Mouse (Mus musculus): ENCODE measurements at regions not wholly inside any gene's neighbourhood (a gene's known extent, or its start where the extent isn't known, plus 50 kb on each side); places are given as distances from the start of the nearest gene placed in this dataset.

DNA sequence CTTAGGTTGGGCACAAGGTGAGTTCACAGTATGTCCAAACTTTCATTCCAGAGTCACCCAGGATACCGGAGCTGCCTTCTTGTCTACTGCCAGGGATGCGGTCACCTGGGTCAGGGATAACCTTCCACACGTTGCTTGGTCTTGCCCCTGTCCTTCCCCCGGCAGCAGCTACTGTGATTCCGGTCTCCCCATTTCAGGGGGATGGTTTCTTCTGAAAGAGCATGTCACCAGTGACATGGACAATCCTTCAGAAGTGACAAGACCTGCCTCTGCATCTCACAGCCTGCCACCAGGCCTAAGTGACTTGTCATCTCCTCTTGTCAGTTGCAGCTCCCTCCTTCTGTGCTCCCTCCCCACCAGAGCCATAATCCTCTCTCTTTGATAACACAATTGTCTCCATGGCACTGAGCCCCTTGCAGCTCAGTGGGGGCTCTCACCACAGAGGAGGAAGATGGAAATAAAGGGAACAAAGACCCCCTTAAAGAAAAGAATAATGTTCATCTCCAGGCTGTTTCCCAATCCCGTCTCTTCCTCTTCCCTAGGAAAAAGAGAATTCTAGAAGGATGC lies 234.9 kb upstream of the 4931429L15Rik start:
- ATAC-seq (replicated peaks; ENCODE audit: poor library complexity, severe bottlenecking): no peak

DNA sequence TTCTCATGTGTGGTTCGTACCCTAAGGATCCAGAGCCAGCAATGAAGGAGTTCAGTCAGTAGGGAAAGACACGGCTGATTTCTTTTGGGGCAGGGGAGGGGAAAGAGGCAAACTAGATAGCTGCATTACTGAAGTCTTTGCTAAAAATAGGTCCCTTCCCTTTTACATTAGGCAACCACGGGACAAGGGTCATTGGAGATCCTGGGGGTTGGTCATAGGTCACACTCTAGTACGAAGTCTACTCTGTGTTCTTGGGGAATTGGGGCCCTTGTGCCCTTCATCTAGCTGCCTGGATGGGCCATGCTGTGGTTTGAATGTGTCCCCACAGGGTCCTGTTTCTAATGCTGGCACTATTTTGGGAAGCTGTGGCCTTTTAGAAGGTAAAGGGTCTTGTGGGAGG lies 229.6 kb upstream of the 4931429L15Rik start:
- ATAC-seq (replicated peaks; ENCODE audit: poor library complexity, severe bottlenecking): no peak

DNA sequence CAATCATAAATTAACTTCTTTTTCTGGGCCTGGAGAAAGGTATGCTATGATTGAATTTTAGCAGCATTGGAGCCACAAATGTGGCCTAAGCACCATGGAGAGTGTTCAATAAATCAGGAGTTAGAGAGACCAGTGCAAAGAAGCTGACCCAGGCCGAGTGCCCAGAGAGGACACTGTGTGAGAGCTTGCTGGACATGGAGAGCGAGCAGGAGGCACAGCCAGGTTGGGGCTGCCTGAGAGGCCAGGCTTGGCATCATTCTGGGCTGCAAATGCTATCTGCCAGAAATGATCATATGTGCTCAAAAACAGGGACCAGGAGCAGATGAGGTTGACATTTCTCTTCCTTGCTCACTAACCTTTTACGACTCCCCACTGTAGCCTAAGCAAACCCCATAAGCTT lies 224.5 kb upstream of the 4931429L15Rik start:
- no peak for ATAC-seq (replicated peaks; ENCODE audit: poor library complexity, severe bottlenecking)

DNA sequence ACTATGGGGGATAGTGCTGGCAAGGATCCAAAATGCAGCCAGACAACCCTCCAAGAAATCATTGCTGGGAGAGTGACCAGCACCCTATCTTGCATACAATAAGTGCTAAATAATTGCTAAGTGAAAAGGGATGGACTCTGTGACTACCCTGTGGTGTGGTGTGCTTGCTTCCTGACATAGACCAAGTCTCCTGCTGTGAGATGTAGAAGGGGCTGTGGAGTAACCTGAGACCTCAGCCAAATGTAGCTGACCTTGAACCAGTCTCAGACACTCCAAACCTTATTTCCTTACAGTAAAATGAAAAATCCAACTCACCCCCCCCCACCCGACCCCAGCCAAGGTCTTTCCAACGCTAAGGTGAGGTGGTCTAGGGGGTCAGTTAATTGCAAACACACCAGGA lies 221.2 kb upstream of the 4931429L15Rik start:
- no peak for ATAC-seq (replicated peaks; ENCODE audit: poor library complexity, severe bottlenecking)

DNA sequence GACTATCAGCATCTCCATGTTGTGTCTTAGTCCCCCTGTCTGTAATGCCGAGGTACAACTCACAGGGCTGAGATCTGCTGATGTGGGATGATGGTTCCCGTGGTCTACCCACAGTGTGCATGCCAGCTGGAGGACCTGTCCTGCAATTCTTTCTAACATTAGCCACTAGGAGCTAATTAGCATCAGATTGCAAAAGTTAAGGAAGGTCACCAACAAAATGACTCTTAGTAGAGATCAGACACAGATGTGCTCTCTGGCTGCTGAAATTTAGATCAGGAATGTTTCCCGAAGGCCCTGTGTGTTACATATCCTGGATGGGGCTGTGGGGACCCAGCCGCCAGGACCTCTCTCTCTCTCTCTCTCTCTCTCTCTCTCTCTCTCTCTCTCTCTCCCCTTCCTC lies 218.8 kb upstream of the 4931429L15Rik start:
- no peak for ATAC-seq (replicated peaks; ENCODE audit: poor library complexity, severe bottlenecking)

DNA sequence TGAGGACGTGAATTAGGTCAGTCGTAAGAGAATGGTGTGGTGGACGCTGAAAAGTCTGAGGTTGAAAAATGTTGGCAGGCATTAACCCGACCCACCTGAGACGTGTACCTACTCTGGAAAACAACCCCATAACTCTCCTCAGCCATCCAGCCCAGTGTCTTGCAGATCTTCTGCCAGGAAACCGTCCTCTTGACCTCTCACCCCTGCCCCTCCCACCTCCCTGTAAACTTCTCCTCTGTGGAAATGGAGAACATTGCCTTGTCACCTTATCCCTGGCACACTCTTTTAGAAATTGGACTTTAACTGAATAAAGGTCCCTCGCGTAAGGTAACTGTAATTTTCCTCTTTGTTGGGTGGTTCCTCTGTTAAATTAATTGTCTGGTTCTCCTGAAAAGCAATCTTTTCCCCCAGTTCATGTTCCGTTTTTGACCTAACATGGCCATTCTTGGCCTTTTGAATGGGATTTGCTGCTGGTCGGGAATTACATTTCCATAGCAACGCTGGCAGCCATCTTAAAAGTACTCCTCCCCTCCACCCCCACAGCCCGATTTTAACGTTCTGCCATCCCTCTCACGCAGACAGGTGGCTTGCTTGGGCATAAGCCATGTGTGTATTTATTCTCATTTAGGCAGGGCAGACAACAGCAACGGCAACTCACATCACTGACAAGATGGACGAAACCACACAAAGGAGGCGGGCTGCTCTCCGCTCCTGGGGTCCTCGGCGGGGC lies 196.8 kb upstream of the 4931429L15Rik start:
- no peak for ATAC-seq (replicated peaks; ENCODE audit: poor library complexity, severe bottlenecking)

DNA sequence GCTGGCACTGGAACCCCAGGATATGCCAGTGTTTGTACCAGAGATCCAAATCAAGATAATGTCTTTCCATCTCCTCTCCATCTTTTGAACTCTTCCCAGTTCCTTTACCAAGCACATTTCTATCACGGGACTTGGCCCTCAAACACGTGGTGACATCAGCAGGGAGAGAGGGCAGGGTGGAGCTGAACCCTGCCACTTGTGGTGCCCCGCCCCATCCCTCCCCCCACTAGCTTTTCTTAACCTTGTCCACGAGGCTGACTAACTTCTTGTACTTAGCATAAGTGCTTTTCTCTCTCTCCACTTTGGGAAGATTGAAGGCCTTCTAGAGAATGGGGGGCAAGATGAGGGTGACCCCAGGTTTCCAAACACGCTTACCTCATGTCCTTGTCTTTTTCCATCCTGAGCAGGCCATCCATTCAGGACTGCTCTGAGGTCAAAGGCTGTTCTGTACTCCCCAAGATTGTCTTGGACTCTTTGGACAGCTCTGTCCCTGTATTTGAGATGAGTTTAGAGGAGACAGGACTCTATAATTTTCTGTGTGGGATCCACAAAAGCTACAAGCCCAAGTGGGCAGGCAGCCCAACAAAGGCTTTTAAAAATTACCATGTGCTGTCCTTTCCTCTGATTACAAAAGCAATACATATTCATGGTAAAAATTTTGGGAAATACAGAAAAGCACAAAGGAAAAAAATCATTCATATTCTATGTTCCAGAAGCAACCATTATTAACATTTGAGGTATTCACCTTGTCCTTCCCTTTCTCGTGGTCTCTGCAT lies 192.7 kb upstream of the 4931429L15Rik start:
- no peak for ATAC-seq (replicated peaks; ENCODE audit: poor library complexity, severe bottlenecking)

DNA sequence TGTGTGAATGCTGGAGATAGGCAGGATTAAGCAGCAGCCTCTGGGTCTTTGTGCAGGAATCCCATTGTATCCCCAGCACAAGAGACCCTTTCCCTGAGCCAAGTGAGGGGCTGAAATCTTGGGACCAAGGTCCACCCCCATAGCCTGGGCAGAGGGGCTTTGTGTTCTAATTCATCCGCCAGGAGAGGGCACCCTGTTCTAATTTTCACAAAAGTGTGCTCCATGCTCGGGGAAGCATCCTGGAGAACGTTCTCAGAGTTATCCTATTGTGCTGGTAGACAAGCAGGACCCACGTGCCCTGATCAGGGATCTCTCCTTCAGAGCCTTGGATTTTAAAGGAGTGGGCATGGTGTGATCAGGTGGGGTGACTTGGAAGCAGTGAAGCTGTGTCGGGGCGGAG lies 191.5 kb upstream of the 4931429L15Rik start:
- no peak for ATAC-seq (replicated peaks; ENCODE audit: poor library complexity, severe bottlenecking)

DNA sequence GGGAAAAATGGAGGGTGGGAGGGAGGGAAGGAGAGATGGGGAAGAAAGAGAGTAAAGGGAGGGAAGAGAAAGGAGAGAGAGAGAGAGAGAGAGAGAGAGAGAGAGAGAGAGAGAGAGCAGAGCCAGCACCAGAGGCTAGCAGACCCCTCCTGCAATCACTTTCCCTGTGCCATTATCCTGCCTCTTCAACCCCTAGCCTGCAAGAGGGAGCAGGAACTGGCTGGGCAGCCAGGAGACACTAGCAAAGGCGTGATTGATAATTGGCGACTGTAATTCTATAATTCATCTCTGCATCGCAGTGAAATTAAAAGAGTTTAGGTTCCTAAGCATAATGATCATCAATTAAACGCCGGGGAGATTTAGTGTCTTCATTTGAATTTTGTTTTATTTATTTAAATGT lies 190.1 kb upstream of the 4931429L15Rik start:
- ATAC-seq (replicated peaks; ENCODE audit: poor library complexity, severe bottlenecking): no peak

DNA sequence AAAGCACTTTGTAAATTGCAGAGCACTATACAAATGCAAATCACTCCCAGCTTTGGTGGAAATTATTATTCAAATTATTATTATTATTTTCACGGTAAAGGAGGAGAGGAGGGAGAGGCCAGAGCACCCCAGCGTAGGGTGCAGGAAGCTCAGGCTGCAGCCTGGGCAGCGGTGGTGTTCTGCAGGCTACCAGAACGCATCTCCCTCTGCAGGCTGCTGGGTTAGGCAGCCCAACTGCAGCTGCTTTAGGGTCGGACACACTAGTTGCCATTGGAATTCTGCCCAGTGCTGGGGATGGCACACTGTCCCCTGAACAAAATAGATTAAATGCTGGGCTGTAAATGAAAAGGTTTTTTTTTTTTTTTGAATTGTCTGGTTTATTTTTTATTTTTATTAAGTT lies 189.7 kb upstream of the 4931429L15Rik start:
- no peak for ATAC-seq (replicated peaks; ENCODE audit: poor library complexity, severe bottlenecking)

DNA sequence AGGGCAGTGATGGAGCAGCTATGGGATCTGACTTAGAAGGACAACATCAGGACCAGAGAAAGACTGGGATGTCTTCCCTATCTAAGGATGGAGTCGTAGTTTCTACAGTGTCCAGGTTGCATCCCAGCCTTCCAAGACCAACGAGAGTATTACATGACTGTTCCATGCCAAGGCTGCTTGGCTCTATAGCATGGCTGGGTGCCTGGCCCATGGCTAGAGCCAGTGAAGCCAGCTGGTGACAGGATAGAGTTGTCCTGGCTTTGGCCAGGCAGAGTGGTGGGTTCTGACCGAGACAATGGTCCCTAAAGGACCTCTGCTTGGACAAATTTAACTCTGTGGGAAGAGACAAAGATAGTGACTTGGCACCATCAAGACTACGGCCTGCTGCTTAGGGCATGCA lies 187.2 kb upstream of the 4931429L15Rik start:
- ATAC-seq (replicated peaks; ENCODE audit: poor library complexity, severe bottlenecking): no peak

DNA sequence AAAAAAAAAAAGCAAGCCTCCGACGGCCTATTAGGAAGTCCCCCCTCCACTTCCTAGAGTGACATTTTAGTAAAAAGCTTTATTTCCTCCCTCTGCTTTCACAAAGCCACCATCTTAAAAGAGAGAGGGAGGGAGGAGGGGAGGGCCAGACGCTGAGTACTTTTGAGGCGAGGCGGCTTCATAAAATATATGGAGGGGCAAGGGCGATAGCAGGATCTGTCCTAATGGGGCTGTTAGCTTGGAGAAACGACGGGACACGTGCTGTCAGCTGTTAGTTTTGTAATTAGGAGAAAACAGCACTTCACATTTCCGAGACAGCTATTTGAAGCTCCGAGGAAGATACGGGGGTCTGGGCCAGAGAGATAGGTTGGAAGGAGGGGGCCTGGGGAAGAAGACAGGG lies 184.8 kb upstream of the 4931429L15Rik start:
- no peak for ATAC-seq (replicated peaks; ENCODE audit: poor library complexity, severe bottlenecking)

DNA sequence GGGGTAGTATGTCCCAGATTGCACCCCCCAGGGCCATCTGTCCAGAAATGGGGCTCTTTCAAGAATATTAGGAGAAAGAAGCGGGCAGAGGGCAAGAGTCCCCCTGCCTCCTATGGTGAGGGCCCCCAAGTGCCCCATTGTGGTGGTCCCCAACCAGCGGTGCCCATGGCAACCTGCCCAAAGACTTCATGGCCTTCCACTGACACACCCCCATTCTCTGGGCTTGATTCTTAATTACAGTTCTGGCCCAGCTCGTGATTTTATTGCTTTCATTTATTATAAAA lies 184.3 kb upstream of the 4931429L15Rik start:
- ATAC-seq (replicated peaks; ENCODE audit: poor library complexity, severe bottlenecking): no peak

DNA sequence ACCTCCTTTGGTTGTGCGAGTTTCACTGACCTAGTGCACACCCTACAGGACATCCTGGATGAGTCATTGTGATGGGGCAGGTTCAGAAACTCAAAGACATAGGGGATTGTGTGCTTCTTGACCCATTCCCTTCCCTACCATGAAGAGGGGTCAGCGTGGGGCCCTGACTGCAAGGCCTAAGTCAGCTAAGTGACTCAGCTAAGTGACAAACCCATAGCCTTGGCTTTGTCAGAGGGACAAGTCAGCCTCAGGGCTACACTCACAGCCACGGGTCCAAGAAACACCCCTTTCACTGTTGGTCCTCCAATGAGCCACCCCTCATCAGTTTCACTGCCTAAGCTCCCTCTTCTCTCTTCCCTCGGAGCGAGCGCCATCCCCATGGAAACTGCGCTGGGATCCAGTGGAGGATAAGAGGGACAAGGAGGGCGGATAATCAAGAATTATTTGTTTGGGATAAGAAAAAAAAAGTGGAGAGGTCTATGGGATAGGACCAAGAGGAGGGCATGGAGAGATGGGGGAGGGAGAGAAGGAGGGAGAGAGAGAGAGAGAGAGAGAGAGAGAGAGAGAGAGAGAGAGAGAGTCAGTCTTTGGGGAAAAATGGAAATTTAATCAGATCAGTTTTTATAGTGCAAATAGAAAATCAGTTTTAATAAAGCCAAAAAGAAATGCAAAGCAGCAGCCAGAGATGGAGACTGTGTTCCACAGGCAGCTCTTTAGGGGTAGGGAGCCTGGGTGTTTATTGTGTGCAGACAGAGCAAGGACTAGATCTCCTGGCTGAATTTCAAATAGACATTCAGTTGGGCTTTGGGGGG lies 183.7 kb upstream of the 4931429L15Rik start:
- no peak for ATAC-seq (replicated peaks; ENCODE audit: poor library complexity, severe bottlenecking)

DNA sequence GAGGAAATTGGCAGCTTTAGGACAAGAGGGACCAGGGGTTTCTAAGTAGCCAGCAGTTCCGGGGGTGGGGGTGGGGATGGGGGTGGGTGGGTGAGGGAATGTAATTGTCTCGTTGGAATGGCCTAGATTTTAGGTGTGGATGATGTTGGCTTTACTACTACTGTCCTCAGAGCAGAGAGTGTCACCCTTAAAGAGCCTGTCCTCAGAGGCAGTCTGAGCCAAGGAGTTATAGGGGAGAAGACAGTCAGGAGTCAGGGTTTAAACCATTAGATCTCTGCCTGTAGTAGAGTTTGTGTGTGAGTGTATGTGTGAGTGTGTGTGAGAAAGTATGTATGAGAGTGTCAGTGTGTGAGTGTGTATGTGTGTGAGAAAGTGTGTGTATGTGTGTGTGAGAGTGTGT lies 179.6 kb upstream of the 4931429L15Rik start:
- ATAC-seq (replicated peaks; ENCODE audit: poor library complexity, severe bottlenecking): no peak

DNA sequence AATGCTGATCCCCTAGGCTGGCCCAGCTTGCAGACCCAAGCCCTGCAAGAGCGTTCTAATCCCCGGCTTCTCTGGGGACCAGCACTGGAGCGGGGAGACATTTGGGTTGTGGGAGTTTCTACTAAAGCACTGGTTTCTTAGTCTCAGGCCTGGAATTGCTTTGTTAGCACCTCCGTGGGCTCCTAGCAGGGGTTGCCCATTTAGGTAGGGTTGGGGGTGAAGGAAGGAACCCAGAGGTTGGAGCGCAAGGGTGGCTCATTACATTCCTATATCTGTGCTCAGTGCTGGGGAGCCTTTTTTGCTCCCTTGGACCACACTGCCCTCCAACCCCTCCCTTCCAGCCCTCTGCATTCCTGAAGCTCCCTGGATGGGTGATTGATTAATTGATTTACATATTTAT lies 179.1 kb upstream of the 4931429L15Rik start:
- ATAC-seq (replicated peaks; ENCODE audit: poor library complexity, severe bottlenecking): no peak

DNA sequence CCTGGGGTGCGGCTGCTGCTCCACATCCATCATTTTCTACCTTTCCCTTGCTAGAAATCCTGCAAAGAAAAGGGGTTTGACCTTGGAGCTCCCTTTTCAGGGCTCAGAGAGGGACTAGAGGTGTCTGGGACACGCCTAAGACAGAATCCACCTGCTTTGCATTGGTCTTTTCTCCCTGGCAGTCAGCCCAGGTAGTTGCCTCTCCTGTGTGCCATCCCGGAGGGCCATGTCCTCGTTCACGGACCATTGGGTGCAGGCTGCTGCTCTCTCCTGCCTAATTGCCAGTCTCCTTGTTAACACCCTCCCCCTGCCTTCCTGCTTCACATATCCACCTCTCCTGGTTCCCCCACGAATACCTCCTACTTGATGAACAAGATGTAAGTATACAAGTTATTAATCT lies 175.5 kb upstream of the 4931429L15Rik start:
- ATAC-seq (replicated peaks; ENCODE audit: poor library complexity, severe bottlenecking): no peak

DNA sequence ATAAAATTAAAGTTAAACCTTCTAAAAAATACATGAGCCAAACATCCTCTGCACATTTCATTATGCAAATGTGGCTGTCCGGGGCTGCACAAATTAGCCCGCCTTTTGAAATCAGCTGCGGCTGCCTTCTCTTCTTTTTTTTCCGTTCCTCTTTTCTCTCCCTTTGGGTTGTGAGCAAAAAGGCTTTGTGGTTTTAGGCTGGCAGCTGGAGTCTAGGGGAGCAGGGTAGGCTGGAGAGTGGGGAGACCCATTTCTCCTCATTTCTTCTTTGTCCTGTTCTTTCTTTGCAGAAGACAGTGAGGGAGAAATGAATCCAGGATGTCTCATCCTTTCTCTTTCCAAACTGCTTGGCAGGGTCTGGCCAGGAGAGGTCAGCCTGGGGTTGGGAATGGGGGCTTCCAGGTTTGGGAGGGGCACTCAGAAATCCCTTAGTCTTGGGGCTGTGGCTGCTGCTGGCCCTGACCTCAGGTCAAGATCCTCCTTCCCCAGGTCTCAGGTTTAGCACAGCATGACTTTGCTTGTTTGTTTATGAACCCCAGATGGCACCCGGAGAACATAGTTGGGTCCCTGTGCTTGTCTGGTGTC lies 163.2 kb upstream of the 4931429L15Rik start:
- peak; percentile 60 for ATAC-seq (replicated peaks; ENCODE audit: poor library complexity, severe bottlenecking)

DNA sequence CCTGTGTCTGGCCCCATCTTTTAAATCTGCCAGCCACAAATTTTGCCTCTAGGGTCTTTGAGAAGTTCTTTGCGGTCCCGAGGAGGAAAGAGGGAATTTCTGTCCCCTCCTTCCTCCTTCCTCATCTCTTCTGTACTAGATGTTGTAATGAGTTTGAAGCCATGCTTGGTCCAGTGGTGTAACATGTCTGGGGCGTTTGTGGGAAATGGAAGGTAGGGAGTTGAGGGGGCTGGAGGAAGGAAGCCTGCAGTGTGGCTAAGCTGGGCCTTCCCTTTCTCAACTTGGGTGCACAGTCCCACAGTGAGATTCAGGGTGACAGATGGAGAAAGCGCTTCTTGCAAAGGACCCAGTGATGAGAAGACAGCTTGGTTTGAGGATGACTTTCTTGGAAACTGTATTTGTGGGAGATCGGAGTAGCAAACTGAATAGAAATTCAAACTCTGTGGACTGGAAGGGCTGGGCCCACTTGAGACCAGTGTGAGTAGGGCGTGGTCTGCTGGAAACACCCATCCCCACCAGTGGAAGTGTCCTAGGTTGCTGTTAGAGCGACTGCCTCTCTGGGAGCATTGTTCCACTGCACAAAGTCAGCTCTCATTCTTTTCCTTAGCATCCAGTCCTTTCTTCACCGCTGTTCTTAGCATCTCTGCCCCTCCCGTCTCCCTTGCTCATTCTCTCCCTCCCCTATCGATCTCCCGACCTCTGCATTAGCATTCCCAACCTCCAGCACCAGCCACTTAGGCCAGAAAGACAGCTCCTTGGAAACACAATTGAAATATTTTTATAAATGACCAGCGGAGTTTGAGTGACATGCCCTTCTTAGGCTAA lies 162.5 kb upstream of the 4931429L15Rik start:
- peak; percentile 83 for ATAC-seq (replicated peaks; ENCODE audit: poor library complexity, severe bottlenecking)

DNA sequence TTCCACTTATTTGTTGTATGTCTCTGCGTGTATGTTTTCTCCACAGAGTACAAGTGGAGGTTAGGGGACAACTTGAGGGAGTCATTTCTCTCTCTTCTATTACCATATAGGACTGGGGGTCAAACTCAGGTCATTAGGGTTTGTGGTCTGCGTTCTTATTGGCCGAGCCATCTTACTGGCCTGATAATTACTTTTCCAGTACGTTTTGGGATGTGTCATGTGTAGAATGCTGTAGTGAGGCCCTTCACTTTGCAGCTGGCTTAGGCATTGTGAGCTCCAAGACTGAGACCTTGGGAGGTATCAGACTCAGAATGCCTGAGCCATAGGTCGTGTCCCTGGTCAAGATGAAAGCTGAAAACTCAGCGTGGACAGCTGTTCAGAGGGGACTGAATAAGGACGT lies 161.7 kb upstream of the 4931429L15Rik start:
- ATAC-seq (replicated peaks; ENCODE audit: poor library complexity, severe bottlenecking): no peak

Measured in granulocyte monocyte progenitor cell, adult 5-6 weeks (primary cell).